Mouse (Mus musculus): ENCODE measurements around the gene Rgs1. TPM values are rescaled to one million over a fixed set of nuclear protein-coding genes. Genes with fewer than 3 reads are reported as not detected.
A peak's percentile ranks its signal among the peaks of the same experiment; 100 is the strongest.

Rgs1 gene
- polyA plus RNA-seq, 1 experiment from 2014 or later = 0.51 TPM

- no peak overlapping the region for H3K4me3 ChIP-seq (replicated peaks)
- H3K4me2 ChIP-seq = no peak overlapping the region
- H3K36me3 ChIP-seq = no peaks in the 10 kb centered on the region
- WGBS (ENCODE audit: insufficient replicate concordance) = 61% methylated on average over 3 of the region's 3 CpGs
- H3K27me3 ChIP-seq = no peaks in the 10 kb centered on the region
- no peak overlapping the region for H3K9ac ChIP-seq
- no peaks in the 10 kb centered on the region for H3K9me3 ChIP-seq (replicated peaks)
- no peak for ATAC-seq (ENCODE audit: low read depth)
- H3K27ac ChIP-seq = no peak overlapping the region
- no peaks in the 10 kb centered on the region for H3K4me1 ChIP-seq (replicated peaks)
- no peak for DNase-seq
Measured at GRCm38 (mm10) chr1:144248206-144248605, 836 bp downstream of the Rgs1 start.

- Histone ChIP-seq H3K4me2 (no peak overlapping the region), H3K36me3 (no peaks in the 10 kb centered on the region), H3K9ac (no peak overlapping the region), H3K4me3 (replicated peaks) (no peak overlapping the region), H3K9me3 (replicated peaks) (no peaks in the 10 kb centered on the region), H3K27me3 (no peaks in the 10 kb centered on the region), H3K27ac (no peak overlapping the region), H3K4me1 (replicated peaks) (no peaks in the 10 kb centered on the region)
- 70% methylated on average over 1 of the region's 1 CpGs for WGBS (ENCODE audit: insufficient replicate concordance)
- DNase-seq (no peak), ATAC-seq (ENCODE audit: low read depth) (no peak)
Measured at GRCm38 (mm10) chr1:144247382-144247781, 1.7 kb downstream of the Rgs1 start.

GRCm38 (mm10) chr1:144243511-144243910 is 5.5 kb downstream of the Rgs1 start:
- WGBS (ENCODE audit: insufficient replicate concordance) = 27% methylated on average over 1 of the region's 1 CpGs
- no peak overlapping the region for H3K4me3 ChIP-seq (replicated peaks)
- no peaks in the 10 kb centered on the region for H3K36me3 ChIP-seq
- no peak overlapping the region for H3K9ac ChIP-seq
- H3K4me2 ChIP-seq = no peak overlapping the region
- no peaks in the 10 kb centered on the region for H3K9me3 ChIP-seq (replicated peaks)
- no peaks in the 10 kb centered on the region for H3K27me3 ChIP-seq
- ATAC-seq (ENCODE audit: low read depth) = no peak
- H3K27ac ChIP-seq = no peak overlapping the region
- H3K4me1 ChIP-seq (replicated peaks) = no peaks in the 10 kb centered on the region
- DNase-seq = no peak

GRCm38 (mm10) chr1:144239195-144239594 is 9.8 kb downstream of the Rgs1 start:
- DNase-seq = no peak

GRCm38 (mm10) chr1:144215230-144215629 is 33.8 kb downstream of the Rgs1 start:
- Histone ChIP-seq H3K27ac (no peak overlapping the region), H3K9ac (no peak overlapping the region), H3K27me3 (no peaks in the 10 kb centered on the region), H3K4me2 (no peak overlapping the region), H3K4me3 (replicated peaks) (no peak overlapping the region), H3K36me3 (no peaks in the 10 kb centered on the region), H3K4me1 (replicated peaks) (no peaks in the 10 kb centered on the region), H3K9me3 (replicated peaks) (no peaks in the 10 kb centered on the region)
- DNase-seq = no peak
- no peak for ATAC-seq (ENCODE audit: low read depth)

More at GRCm38 (mm10) chr1:144239195-144239594, 9.8 kb downstream of the Rgs1 start:
- Histone ChIP-seq H3K9ac (no peak overlapping the region), H3K27me3 (no peaks in the 10 kb centered on the region), H3K4me1 (replicated peaks) (no peaks in the 10 kb centered on the region), H3K36me3 (no peaks in the 10 kb centered on the region), H3K4me2 (no peak overlapping the region), H3K27ac (no peak overlapping the region), H3K9me3 (replicated peaks) (no peaks in the 10 kb centered on the region), H3K4me3 (replicated peaks) (no peak overlapping the region)
- ATAC-seq (ENCODE audit: low read depth) = no peak
- 49% methylated on average over 2 of the region's 2 CpGs for WGBS (ENCODE audit: insufficient replicate concordance)

GRCm38 (mm10) chr1:144210912-144211311 is 38.1 kb downstream of the Rgs1 start:
- Histone ChIP-seq H3K4me3 (replicated peaks) (no peak overlapping the region), H3K9me3 (replicated peaks) (no peaks in the 10 kb centered on the region), H3K36me3 (no peaks in the 10 kb centered on the region), H3K9ac (no peak overlapping the region), H3K4me2 (no peak overlapping the region), H3K4me1 (replicated peaks) (no peaks in the 10 kb centered on the region), H3K27ac (no peak overlapping the region), H3K27me3 (no peaks in the 10 kb centered on the region)
- 51% methylated on average over 3 of the region's 3 CpGs for WGBS (ENCODE audit: insufficient replicate concordance)
- DNase-seq (no peak), ATAC-seq (ENCODE audit: low read depth) (no peak)

- H3K9me3 ChIP-seq (replicated peaks) = no peaks in the 10 kb centered on the region
- H3K9ac ChIP-seq = no peak overlapping the region
- H3K36me3 ChIP-seq = no peaks in the 10 kb centered on the region
- no peak overlapping the region for H3K4me2 ChIP-seq
- H3K4me1 ChIP-seq (replicated peaks) = no peaks in the 10 kb centered on the region
- H3K4me3 ChIP-seq (replicated peaks) = no peak overlapping the region
- WGBS (ENCODE audit: insufficient replicate concordance) = 54% methylated on average over 7 of the region's 7 CpGs
- DNase-seq = no peak
- ATAC-seq (ENCODE audit: low read depth) = no peak
- no peaks in the 10 kb centered on the region for H3K27me3 ChIP-seq
- no peak overlapping the region for H3K27ac ChIP-seq
Measured at GRCm38 (mm10) chr1:144206281-144207061, 42.6 kb downstream of the Rgs1 start.

GRCm38 (mm10) chr1:144204766-144205165 is 44.3 kb downstream of the Rgs1 start:
- no peak overlapping the region for H3K27ac ChIP-seq
- H3K27me3 ChIP-seq = no peaks in the 10 kb centered on the region
- H3K4me2 ChIP-seq = no peak overlapping the region
- H3K4me3 ChIP-seq (replicated peaks) = no peak overlapping the region
- H3K4me1 ChIP-seq (replicated peaks) = no peaks in the 10 kb centered on the region
- DNase-seq (no peak), ATAC-seq (ENCODE audit: low read depth) (no peak)
- H3K9ac ChIP-seq = no peak overlapping the region
- H3K9me3 ChIP-seq (replicated peaks) = no peaks in the 10 kb centered on the region
- H3K36me3 ChIP-seq = no peaks in the 10 kb centered on the region
- 67% methylated on average over 2 of the region's 2 CpGs for WGBS (ENCODE audit: insufficient replicate concordance)

- H3K9ac ChIP-seq = no peak overlapping the region
- no peak overlapping the region for H3K4me3 ChIP-seq (replicated peaks)
- 37% methylated on average over 4 of the region's 4 CpGs for WGBS (ENCODE audit: insufficient replicate concordance)
- DNase-seq (no peak), ATAC-seq (ENCODE audit: low read depth) (no peak)
- no peak overlapping the region for H3K27ac ChIP-seq
- no peaks in the 10 kb centered on the region for H3K9me3 ChIP-seq (replicated peaks)
- H3K4me2 ChIP-seq = no peak overlapping the region
- no peaks in the 10 kb centered on the region for H3K36me3 ChIP-seq
- H3K4me1 ChIP-seq (replicated peaks) = no peaks in the 10 kb centered on the region
- H3K27me3 ChIP-seq = no peaks in the 10 kb centered on the region
Measured at GRCm38 (mm10) chr1:144202939-144203338, 46.1 kb downstream of the Rgs1 start.

GRCm38 (mm10) chr1:144200496-144200895 is 48.5 kb downstream of the Rgs1 start:
- DNase-seq (no peak), ATAC-seq (ENCODE audit: low read depth) (no peak)
- H3K4me1 ChIP-seq (replicated peaks) = no peaks in the 10 kb centered on the region
- no peak overlapping the region for H3K4me3 ChIP-seq (replicated peaks)
- H3K36me3 ChIP-seq = no peaks in the 10 kb centered on the region
- H3K27me3 ChIP-seq = no peaks in the 10 kb centered on the region
- H3K27ac ChIP-seq = no peak overlapping the region
- H3K9ac ChIP-seq = no peak overlapping the region
- H3K4me2 ChIP-seq = no peak overlapping the region
- WGBS (ENCODE audit: insufficient replicate concordance) = 15% methylated on average over 2 of the region's 2 CpGs
- H3K9me3 ChIP-seq (replicated peaks) = no peaks in the 10 kb centered on the region

- Histone ChIP-seq H3K4me1 (replicated peaks) (no peaks in the 10 kb centered on the region), H3K9me3 (replicated peaks) (no peaks in the 10 kb centered on the region), H3K4me2 (no peak overlapping the region), H3K27ac (no peak overlapping the region), H3K4me3 (replicated peaks) (no peak overlapping the region), H3K36me3 (no peaks in the 10 kb centered on the region), H3K27me3 (no peaks in the 10 kb centered on the region), H3K9ac (no peak overlapping the region)
- ATAC-seq (ENCODE audit: low read depth) (no peak), DNase-seq (no peak)
- 13% methylated on average over 1 of the region's 1 CpGs for WGBS (ENCODE audit: insufficient replicate concordance)
Measured at GRCm38 (mm10) chr1:144199538-144199937, 49.5 kb downstream of the Rgs1 start.

- DNase-seq = peak; percentile 3
- ATAC-seq (ENCODE audit: low read depth) = no peak
Measured at GRCm38 (mm10) chr1:144197684-144198083, 51.4 kb downstream of the Rgs1 start.

More at GRCm38 (mm10) chr1:144197684-144198083, 51.4 kb downstream of the Rgs1 start:
- H3K27me3 ChIP-seq = no peaks in the 10 kb centered on the region
- WGBS (ENCODE audit: insufficient replicate concordance) = 25% methylated on average over 3 of the region's 3 CpGs
- H3K4me2 ChIP-seq = no peak overlapping the region
- no peak overlapping the region for H3K27ac ChIP-seq
- no peaks in the 10 kb centered on the region for H3K9me3 ChIP-seq (replicated peaks)
- H3K36me3 ChIP-seq = no peaks in the 10 kb centered on the region
- H3K4me3 ChIP-seq (replicated peaks) = no peak overlapping the region
- H3K9ac ChIP-seq = no peak overlapping the region
- H3K4me1 ChIP-seq (replicated peaks) = no peaks in the 10 kb centered on the region
